Mouse (Mus musculus): Measurements from ENCODE around the gene Ifrd1. TPM values are rescaled to one million over a fixed set of nuclear protein-coding genes. Genes with fewer than 3 reads are reported as not detected.

Ifrd1 gene
- 115 and 118 TPM in 2 replicates for polyA plus RNA-seq (2016; fragmentation: Nextera tagmentation; extraction: Ambion mirVana)

DNA sequence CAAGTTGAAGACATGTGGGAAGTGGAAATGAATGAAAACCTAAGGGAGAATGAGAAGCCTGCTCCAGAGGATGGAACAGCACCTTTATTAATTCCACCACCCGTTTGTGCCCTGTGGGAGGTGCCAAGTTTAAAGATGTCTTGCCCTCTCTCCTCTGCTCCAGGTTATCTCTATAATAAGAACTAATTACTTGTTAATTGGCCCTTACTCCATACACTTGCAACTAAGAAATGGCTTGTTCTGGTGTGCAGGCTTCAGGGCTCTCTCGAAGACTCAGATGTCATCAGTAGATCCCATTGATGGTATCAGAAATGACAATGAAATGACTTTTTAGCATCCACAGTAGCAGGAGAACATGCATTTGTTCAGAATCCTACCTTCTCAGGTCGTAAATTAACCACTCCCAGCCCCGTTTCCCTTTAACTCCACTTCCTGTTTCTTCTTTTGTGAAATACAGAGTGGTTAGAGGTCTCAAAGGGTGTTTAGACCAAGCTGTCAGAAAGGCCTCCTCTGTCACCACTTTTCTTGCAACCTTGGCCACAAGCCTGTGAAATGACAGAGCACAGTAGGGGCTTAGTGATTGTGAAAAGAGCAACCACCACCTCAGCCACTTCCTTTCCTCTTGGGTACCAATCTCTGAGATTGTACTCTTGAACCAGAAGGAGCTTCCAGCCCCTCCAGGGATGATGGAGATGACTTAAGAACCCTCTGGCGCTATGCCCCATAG is at the start of gene Ifrd1:
Gene Ifrd1 (minus strand): TSS at position 51 of the 727 bp plus-strand sequence.
- 0 out of 2 replicates have a peak, but pooled peaks have one; percentile 4 for ATAC-seq (ENCODE audit: insufficient number of reproducible peaks, low FRiP score)
- Histone ChIP-seq H3K27ac (ENCODE audit: poor library complexity, severe bottlenecking) (no peak within 1 kb of the TSS; the same call in 1 of the 2 replicates), H3K36me3 (no peaks in the 10 kb centered on the region), H3K27me3 (replicated peaks) (no peaks in the 10 kb centered on the region), H3K9me3 (replicated peaks) (no peaks in the 10 kb centered on the region), H3K4me1 (replicated peaks) (peaks cover 23% of the 10 kb centered on the region), H3K9ac (no peak within 1 kb of the TSS), H3K4me2 (no peak within 1 kb of the TSS), H3K4me3 (no peak within 1 kb of the TSS)
- WGBS: 68% methylated on average over 5 of the region's 5 CpGs

DNA sequence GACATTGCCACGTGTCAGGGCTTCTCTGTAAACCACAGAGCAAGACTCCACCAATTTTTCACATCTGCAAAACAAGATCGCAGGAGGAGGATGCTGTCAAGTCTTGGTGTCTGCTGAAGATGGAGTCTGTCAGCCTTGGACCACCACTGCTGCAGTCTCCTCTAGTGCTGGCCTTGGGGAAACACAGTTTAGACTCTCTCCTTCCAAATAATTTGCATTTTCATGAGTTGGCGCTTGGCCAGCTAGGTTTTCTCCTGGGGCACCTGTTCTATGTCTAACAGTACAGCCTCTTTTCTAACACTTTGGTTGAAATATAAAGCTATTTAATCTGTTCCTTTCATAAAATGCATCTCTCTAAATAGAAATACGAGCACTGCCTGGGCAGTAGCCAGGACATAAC is 38.2 kb upstream of the Ifrd1 start:
- Histone ChIP-seq H3K27me3 (replicated peaks) (no peaks in the 10 kb centered on the region), H3K9ac (no peak overlapping the region), H3K36me3 (no peaks in the 10 kb centered on the region), H3K27ac (ENCODE audit: poor library complexity, severe bottlenecking) (no peak overlapping the region), H3K4me1 (replicated peaks) (no peaks in the 10 kb centered on the region), H3K4me3 (no peak overlapping the region), H3K9me3 (replicated peaks) (peaks cover 18% of the 10 kb centered on the region), H3K4me2 (no peak overlapping the region)
- 81% methylated on average over 4 of the region's 4 CpGs for WGBS
- ATAC-seq (ENCODE audit: insufficient number of reproducible peaks, low FRiP score): no peak

DNA sequence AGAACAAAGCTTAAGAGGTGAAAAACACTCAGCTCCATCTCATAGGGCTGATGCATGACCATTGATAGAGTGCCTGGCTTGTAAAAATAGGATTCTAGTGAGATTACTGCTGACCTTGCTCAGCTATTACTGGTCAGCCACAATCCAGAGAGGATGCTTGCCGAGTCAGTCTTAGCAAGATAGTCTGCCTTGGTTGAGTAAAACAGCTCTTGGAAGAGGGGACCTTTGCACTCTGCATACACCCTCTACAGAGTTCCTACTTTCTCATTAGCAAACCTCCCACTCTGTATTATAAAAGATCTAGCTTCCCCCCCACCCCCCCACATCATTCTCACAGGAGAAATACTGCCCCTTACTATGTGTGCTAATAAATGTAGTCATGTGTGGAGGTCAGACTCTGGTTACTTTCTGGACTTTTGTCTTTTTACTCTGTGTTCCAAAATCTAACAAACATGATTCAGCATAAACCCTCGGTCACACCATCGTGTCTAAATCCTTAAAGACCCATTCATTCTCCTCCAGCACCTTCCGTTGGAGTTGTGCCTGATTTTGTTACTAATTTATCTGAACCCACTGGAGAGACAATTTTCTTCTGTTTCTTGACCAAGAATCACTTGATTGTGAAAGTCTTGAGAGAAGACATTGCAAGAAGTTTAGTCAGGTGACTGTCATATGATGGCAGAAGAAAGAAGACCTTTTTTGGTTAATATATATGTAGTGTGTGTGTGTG is 32.5 kb upstream of the Ifrd1 start:
- no peak overlapping the region for H3K27ac ChIP-seq (ENCODE audit: poor library complexity, severe bottlenecking)
- no peak for ATAC-seq (ENCODE audit: insufficient number of reproducible peaks, low FRiP score)
- no peaks in the 10 kb centered on the region for H3K4me1 ChIP-seq (replicated peaks)
- no peaks in the 10 kb centered on the region for H3K9me3 ChIP-seq (replicated peaks)
- no peak overlapping the region for H3K4me3 ChIP-seq
- no peak overlapping the region for H3K9ac ChIP-seq
- no peak overlapping the region for H3K4me2 ChIP-seq
- H3K27me3 ChIP-seq (replicated peaks): no peaks in the 10 kb centered on the region
- 87% methylated on average over 4 of the region's 4 CpGs for WGBS
- H3K36me3 ChIP-seq: no peaks in the 10 kb centered on the region

DNA sequence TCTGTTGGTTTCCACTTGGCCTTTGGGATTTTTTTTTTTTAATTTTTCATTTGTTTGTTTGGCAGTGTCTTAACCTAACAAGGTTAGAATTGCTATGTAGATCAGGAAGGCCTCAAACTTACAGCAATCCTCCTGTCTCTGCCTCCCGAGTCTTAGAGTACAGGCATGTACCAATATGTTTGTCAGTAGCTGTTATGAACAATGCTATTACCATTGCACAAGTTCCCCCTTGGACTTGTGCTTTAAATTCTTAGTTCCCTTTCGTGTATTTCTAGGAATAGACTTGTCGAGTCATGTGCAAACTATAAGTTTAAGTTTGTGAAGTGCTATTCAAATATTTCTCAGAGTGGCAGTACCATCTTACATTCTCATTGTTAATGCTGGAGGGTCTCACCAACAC is 29.3 kb upstream of the Ifrd1 start:
- no peak overlapping the region for H3K4me3 ChIP-seq
- WGBS: 76% methylated on average over 3 of the region's 3 CpGs
- ATAC-seq (ENCODE audit: insufficient number of reproducible peaks, low FRiP score): no peak
- no peaks in the 10 kb centered on the region for H3K36me3 ChIP-seq
- H3K4me1 ChIP-seq (replicated peaks): 0 out of 2 replicates have a peak, but pooled peaks cover 4% of the 10 kb centered on the region
- H3K27me3 ChIP-seq (replicated peaks): no peaks in the 10 kb centered on the region
- no peak overlapping the region for H3K4me2 ChIP-seq
- no peak overlapping the region for H3K9ac ChIP-seq
- H3K27ac ChIP-seq (ENCODE audit: poor library complexity, severe bottlenecking): no peak overlapping the region
- no peaks in the 10 kb centered on the region for H3K9me3 ChIP-seq (replicated peaks)

GRCm38 (mm10) chr12:40274931-40275330 is 26.6 kb upstream of the Ifrd1 start:
- Histone ChIP-seq H3K27me3 (replicated peaks) (no peaks in the 10 kb centered on the region), H3K4me3 (no peak overlapping the region), H3K9ac (no peak overlapping the region), H3K36me3 (no peaks in the 10 kb centered on the region), H3K9me3 (replicated peaks) (no peaks in the 10 kb centered on the region), H3K27ac (ENCODE audit: poor library complexity, severe bottlenecking) (no peak overlapping the region), H3K4me1 (replicated peaks) (0 out of 2 replicates have a peak, but pooled peaks cover 4% of the 10 kb centered on the region), H3K4me2 (no peak overlapping the region)
- ATAC-seq (ENCODE audit: insufficient number of reproducible peaks, low FRiP score): no peak

GRCm38 (mm10) chr12:40273339-40273738 is 25.0 kb upstream of the Ifrd1 start:
- Histone ChIP-seq H3K36me3 (no peaks in the 10 kb centered on the region), H3K9ac (no peak overlapping the region), H3K4me2 (no peak overlapping the region), H3K4me1 (replicated peaks) (0 out of 2 replicates have a peak, but pooled peaks cover 4% of the 10 kb centered on the region), H3K9me3 (replicated peaks) (no peaks in the 10 kb centered on the region), H3K27me3 (replicated peaks) (no peaks in the 10 kb centered on the region), H3K27ac (ENCODE audit: poor library complexity, severe bottlenecking) (no peak overlapping the region), H3K4me3 (no peak overlapping the region)
- no peak for ATAC-seq (ENCODE audit: insufficient number of reproducible peaks, low FRiP score)
- WGBS: 54% methylated on average over 4 of the region's 4 CpGs

GRCm38 (mm10) chr12:40272710-40273109 is 24.4 kb upstream of the Ifrd1 start:
- no peaks in the 10 kb centered on the region for H3K27me3 ChIP-seq (replicated peaks)
- WGBS: 86% methylated on average over 4 of the region's 4 CpGs
- H3K9me3 ChIP-seq (replicated peaks): no peaks in the 10 kb centered on the region
- 0 out of 2 replicates have a peak, but pooled peaks cover 4% of the 10 kb centered on the region for H3K4me1 ChIP-seq (replicated peaks)
- no peak for ATAC-seq (ENCODE audit: insufficient number of reproducible peaks, low FRiP score)
- no peak overlapping the region for H3K4me2 ChIP-seq
- no peak overlapping the region for H3K27ac ChIP-seq (ENCODE audit: poor library complexity, severe bottlenecking)
- H3K4me3 ChIP-seq: no peak overlapping the region
- H3K9ac ChIP-seq: no peak overlapping the region
- H3K36me3 ChIP-seq: no peaks in the 10 kb centered on the region

DNA sequence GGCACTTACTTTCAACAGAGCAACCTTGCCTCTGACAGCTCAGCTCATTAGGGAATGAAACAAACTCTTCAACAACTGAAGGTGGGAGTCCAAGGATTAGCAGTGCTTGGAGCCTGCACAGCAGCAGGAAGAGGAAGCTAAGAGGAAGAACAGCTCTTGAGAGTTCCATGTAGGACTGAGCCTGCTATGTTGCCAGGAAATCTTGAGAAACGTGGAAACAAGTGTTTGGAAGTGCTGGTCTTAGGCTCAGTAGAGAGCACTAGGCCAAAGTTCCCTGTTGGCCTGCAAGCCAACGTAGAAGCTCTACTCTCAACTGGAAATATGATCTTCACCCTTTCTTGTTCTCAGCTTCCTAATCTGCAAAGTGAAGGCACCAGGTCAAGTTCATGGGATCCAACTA is 20.0 kb upstream of the Ifrd1 start:
- Histone ChIP-seq H3K9me3 (replicated peaks) (no peaks in the 10 kb centered on the region), H3K4me3 (no peak overlapping the region), H3K4me1 (replicated peaks) (0 out of 2 replicates have a peak, but pooled peaks cover under 1% of the 10 kb centered on the region), H3K36me3 (no peaks in the 10 kb centered on the region), H3K27ac (ENCODE audit: poor library complexity, severe bottlenecking) (no peak overlapping the region), H3K9ac (no peak overlapping the region), H3K4me2 (no peak overlapping the region), H3K27me3 (replicated peaks) (no peaks in the 10 kb centered on the region)
- 68% methylated on average over 2 of the region's 2 CpGs for WGBS
- no peak for ATAC-seq (ENCODE audit: insufficient number of reproducible peaks, low FRiP score)

GRCm38 (mm10) chr12:40263712-40264111 is 15.4 kb upstream of the Ifrd1 start:
- no peak overlapping the region for H3K4me2 ChIP-seq
- no peak for ATAC-seq (ENCODE audit: insufficient number of reproducible peaks, low FRiP score)
- 89% methylated on average over 4 of the region's 4 CpGs for whole genome bisulfite sequencing
- no peaks in the 10 kb centered on the region for H3K27me3 ChIP-seq (replicated peaks)
- no peak overlapping the region for H3K27ac ChIP-seq (ENCODE audit: poor library complexity, severe bottlenecking)
- no peak overlapping the region for H3K4me3 ChIP-seq
- H3K9me3 ChIP-seq (replicated peaks): no peaks in the 10 kb centered on the region
- no peak overlapping the region for H3K9ac ChIP-seq
- no peaks in the 10 kb centered on the region for H3K36me3 ChIP-seq
- H3K4me1 ChIP-seq (replicated peaks): no peaks in the 10 kb centered on the region

GRCm38 (mm10) chr12:40263006-40263405 is 14.7 kb upstream of the Ifrd1 start:
- H3K9ac ChIP-seq: no peak overlapping the region
- H3K4me1 ChIP-seq (replicated peaks): no peaks in the 10 kb centered on the region
- no peaks in the 10 kb centered on the region for H3K27me3 ChIP-seq (replicated peaks)
- H3K36me3 ChIP-seq: no peaks in the 10 kb centered on the region
- no peak overlapping the region for H3K27ac ChIP-seq (ENCODE audit: poor library complexity, severe bottlenecking)
- H3K9me3 ChIP-seq (replicated peaks): no peaks in the 10 kb centered on the region
- 90% methylated on average over 6 of the region's 6 CpGs for WGBS
- ATAC-seq (ENCODE audit: insufficient number of reproducible peaks, low FRiP score): no peak
- no peak overlapping the region for H3K4me2 ChIP-seq
- no peak overlapping the region for H3K4me3 ChIP-seq

GRCm38 (mm10) chr12:40258462-40259000 is 10.2 kb upstream of the Ifrd1 start:
- Histone ChIP-seq H3K27ac (ENCODE audit: poor library complexity, severe bottlenecking) (no peak overlapping the region), H3K4me2 (no peak overlapping the region), H3K9me3 (replicated peaks) (no peaks in the 10 kb centered on the region), H3K4me1 (replicated peaks) (no peaks in the 10 kb centered on the region), H3K27me3 (replicated peaks) (no peaks in the 10 kb centered on the region), H3K36me3 (no peaks in the 10 kb centered on the region), H3K9ac (no peak overlapping the region), H3K4me3 (no peak overlapping the region)
- no peak for ATAC-seq (ENCODE audit: insufficient number of reproducible peaks, low FRiP score)
- WGBS: 86% methylated on average over 6 of the region's 6 CpGs

All from heart, embryonic 12.5 days (tissue).